Mouse (Mus musculus) liver, adult 2 months (tissue): ENCODE data around the gene Olfr1054. TPM values are rescaled to one million over a fixed set of nuclear protein-coding genes. Genes with fewer than 3 reads are reported as not detected.
"Not testable (repeated sequence)": the region's sequence is repeated elsewhere in the genome, so short reads cannot be mapped to it uniquely, and the experiment has no call there.

Source experiments
- DNase-seq: peaks from one replicate; pipeline ENCODE4 v3.0.0-alpha.2; 2011; ENCODE audit warnings: low read depth, low spot score; ENCODE audit errors: extremely low read depth
- H3K27ac ChIP-seq: fragments of 200-500 bp; replicated peaks from 2 replicates; pipeline ENCODE4 v1.5.1; 2012; ENCODE audit warnings: low read depth, mild to moderate bottlenecking, control low read depth, inconsistent platforms, low read length; ENCODE audit not compliant: insufficient read depth
- H3K27me3 ChIP-seq: fragments of 200-500 bp; 2 replicates; pipeline ENCODE4 v1.6.1; 2012; ENCODE audit warnings: mild to moderate bottlenecking, moderate library complexity, low read length, inconsistent platforms; ENCODE audit not compliant: control insufficient read depth, insufficient read depth
- H3K36me3 ChIP-seq: fragments of 200-500 bp; 2 replicates; pipeline ENCODE4 v1.6.1; 2012; ENCODE audit warnings: low read length, inconsistent platforms; ENCODE audit not compliant: control insufficient read depth, insufficient read depth
- H3K4me1 ChIP-seq: fragments of 200-500 bp; 2 replicates; pipeline ENCODE4 v1.6.1; 2011; ENCODE audit warnings: low read length; ENCODE audit not compliant: control insufficient read depth, insufficient read depth
- H3K4me3 ChIP-seq: fragments of 200-500 bp; 2 replicates; pipeline ENCODE4 v1.5.1; 2011; ENCODE audit warnings: low read depth, mild to moderate bottlenecking, control low read depth, low read length, moderate library complexity; ENCODE audit not compliant: insufficient read depth
- H3K79me2 ChIP-seq: fragments of 200-500 bp; 2 replicates; pipeline ENCODE4 v1.6.1; 2012; ENCODE audit warnings: inconsistent platforms, mild to moderate bottlenecking, low read length, moderate library complexity; ENCODE audit not compliant: control insufficient read depth, insufficient read depth
- H3K9ac ChIP-seq: fragments of 200-500 bp; 2 replicates; pipeline ENCODE4 v1.6.1; 2012; ENCODE audit warnings: low read depth, mild to moderate bottlenecking, control low read depth, inconsistent platforms, low read length
- CTCF ChIP-seq: fragments of 200-500 bp; IDR thresholded peaks from 2 replicates; pipeline ENCODE4 v1.5.1; 2011; ENCODE audit warnings: low read depth, low read length, control low read depth
- POLR2A ChIP-seq: fragments of 200-500 bp; IDR thresholded peaks from 2 replicates; pipeline ENCODE4 v1.6.1; 2011; ENCODE audit warnings: low read length, control low read depth; ENCODE audit not compliant: insufficient read depth; ENCODE audit errors: extremely low read depth
- WGBS: fragments of 180-500 bp; shearing (Covaris S2); methylation state at CpG from one replicate; pipeline ENCODE4 v1.1.7; 2018; 5-methylcytosine and 5-hydroxymethylcytosine counted together
- polyA plus RNA-seq: library from polyadenylated mRNA; depleted of rRNA; stranded (reverse); fragments of >200 nt; gene quantifications from 2 replicates; pipeline ENCODE4 v1.2.3, GENCODE M21; 2012; rRNA removed
- total RNA-seq: library from RNA; depleted of rRNA; stranded (reverse); fragments of >200 nt; gene quantifications from 2 replicates; pipeline ENCODE4 v1.2.3, GENCODE M21; 2014; rRNA removed

The Olfr1054 gene
- total RNA-seq (not detected in 2 replicates), polyA plus RNA-seq (not detected in 2 replicates)

DNA sequence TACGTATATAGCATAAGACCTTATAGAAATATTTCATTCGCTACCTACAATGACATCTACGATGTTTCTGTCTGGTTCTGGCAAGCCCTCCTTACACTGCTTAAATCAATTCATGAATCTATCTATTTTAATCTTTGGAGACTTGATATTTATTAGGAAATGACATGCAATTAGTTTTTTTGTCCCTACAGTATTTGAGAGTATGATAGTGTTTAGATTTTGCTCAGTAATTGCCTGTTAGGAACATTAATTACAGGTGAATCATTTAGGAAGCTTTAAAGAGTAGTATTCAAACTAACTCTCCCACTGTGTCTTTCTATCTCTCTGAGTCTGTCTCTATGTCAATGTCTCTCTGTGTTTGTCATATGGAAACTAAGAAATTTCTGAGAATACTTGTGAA is at the start of gene Olfr1054:
Gene Olfr1054 (minus strand): TSS at position 101 of the 400 bp plus-strand sequence.
- H3K27ac ChIP-seq: no peak within 1 kb of the TSS
- WGBS: 83% methylated on average over 3 of the region's 3 CpGs
- no peaks in the 10 kb centered on the region for H3K27me3 ChIP-seq
- H3K4me1 ChIP-seq: no peaks in the 10 kb centered on the region
- H3K9ac ChIP-seq: no peak within 1 kb of the TSS
- no peaks in the 10 kb centered on the region for H3K79me2 ChIP-seq
- H3K36me3 ChIP-seq: no peaks in the 10 kb centered on the region
- H3K4me3 ChIP-seq: no peak within 1 kb of the TSS
- TF ChIP-seq POLR2A (no peak), CTCF (no peak)
- no peak for DNase-seq

DNA sequence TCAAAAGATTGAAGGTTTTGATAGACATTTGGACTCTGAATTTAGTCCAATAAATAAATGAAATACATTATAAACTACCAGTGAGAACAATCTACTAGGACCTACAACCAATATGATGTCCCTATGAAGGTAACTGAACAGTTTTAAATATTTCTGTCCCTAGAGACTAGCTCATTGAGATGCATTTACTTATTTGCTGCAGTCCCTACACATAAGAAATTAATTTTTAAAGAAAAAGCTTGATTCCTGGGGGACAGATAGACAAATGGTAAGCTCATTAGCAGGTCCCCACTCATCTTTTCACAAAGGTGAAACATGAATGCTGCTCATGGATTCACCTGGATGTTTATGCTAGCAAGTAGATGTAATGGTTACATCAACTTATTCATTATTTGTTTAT is 43.1 kb upstream of the Olfr1054 start, which contains the start of gene Olfr1057:
Gene Olfr1057 (minus strand): TSS at position 101 of the 400 bp plus-strand sequence.
- Histone ChIP-seq H3K27me3 (no peaks in the 10 kb centered on the region), H3K9ac (no peak within 1 kb of the TSS), H3K4me1 (no peaks in the 10 kb centered on the region), H3K27ac (no peak within 1 kb of the TSS), H3K4me3 (no peak within 1 kb of the TSS), H3K79me2 (no peaks in the 10 kb centered on the region), H3K36me3 (no peaks in the 10 kb centered on the region)
- no peak for DNase-seq
- TF ChIP-seq POLR2A (no peak), CTCF (no peak)

DNA sequence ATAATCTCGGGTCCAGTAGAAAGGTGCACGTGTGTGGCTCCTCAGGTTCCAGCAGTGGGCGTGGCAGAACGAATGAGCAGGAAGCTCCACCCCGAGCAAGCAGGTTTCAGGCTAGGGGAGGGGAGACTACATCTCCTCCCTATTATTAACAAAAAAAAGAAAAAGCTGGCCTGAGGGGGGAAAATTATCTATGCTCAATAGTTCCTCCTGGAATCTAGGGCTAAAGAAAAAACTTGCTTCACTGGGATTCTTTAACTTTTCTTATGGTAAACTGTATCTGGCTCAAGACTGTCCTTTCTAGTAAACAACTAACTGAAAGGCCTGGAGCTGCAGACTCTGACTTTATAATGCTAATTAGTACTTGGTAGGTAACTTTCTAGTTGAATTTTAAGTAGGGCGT is 31.1 kb upstream of the Olfr1054 start:
- 94% methylated on average over 2 of the region's 6 CpGs for WGBS
- H3K4me3 ChIP-seq, H3K4me1 ChIP-seq, DNase-seq, H3K36me3 ChIP-seq, H3K27ac ChIP-seq, H3K9ac ChIP-seq, H3K79me2 ChIP-seq, H3K27me3 ChIP-seq: not testable (repeated sequence)

DNA sequence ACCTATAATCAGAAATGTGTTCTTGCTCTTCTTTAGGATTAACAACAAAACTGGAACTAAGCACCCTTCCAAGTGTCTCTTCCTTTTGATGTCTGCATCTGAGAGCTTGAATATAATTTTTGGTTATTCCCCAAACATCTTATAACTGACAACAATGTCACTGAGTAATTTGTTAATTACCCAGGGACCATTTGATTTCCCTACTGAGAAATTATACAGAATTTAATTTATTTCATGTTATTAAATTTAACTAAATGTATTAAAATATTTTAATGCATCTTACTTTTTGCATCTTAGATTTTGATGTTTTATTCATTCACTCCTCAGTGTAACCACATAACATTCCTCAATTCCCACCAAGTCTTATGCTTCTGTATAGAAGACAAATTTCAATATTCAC is 27.1 kb upstream of the Olfr1054 start, which contains the start of gene Olfr1056:
Gene Olfr1056 (minus strand): TSS at position 101 of the 400 bp plus-strand sequence.
- DNase-seq: no peak
- Histone ChIP-seq H3K79me2 (no peaks in the 10 kb centered on the region), H3K9ac (no peak within 1 kb of the TSS), H3K4me3 (no peak within 1 kb of the TSS), H3K4me1 (no peaks in the 10 kb centered on the region), H3K27me3 (no peaks in the 10 kb centered on the region), H3K36me3 (no peaks in the 10 kb centered on the region), H3K27ac (no peak within 1 kb of the TSS)
- TF ChIP-seq CTCF: no peak
- TF ChIP-seq POLR2A: no peak

DNA sequence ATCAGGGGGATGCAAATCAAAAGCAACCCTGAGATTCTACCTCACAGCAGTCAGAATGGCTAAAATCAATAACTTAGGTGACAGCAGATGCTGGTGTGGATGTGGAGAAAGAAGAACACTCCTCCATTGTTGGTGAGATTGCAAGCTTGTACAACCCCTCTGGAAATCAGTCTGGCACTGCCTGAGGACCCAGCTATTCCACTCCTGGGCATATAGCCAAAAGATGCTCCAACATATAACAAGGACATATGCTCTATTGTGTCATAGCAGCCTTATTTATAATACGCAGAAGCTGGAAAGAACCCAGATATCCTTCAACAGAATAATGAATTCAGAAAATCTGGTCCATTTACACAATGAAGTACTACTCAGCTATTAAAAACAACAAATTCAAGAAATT is 16.5 kb upstream of the Olfr1054 start:
- 100% methylated on average over 1 of the region's 1 CpGs for WGBS
- not testable (repeated sequence) for H3K36me3 ChIP-seq, H3K4me1 ChIP-seq, H3K79me2 ChIP-seq, DNase-seq, H3K27me3 ChIP-seq, H3K27ac ChIP-seq, H3K4me3 ChIP-seq, H3K9ac ChIP-seq

DNA sequence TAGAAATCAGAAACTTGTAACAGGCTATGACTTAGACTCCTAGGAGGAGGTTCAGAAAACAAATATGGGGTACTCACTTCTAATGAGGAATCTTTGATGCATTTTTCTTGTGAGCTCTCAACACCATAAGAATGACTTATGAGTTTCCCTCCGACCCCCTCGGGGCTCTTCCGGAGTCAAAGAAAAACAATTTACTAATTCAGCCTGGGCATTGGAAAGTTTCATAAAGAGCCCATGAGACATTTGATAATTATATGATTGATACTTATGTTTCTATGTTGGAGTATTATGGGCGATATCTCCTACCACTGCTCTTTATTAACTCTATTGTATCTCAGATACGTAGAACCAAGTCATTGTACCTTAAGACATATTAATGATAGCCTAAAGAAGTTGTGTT is 15.0 kb upstream of the Olfr1054 start, which contains the start of gene Olfr1055:
Gene Olfr1055 (minus strand): TSS at position 101 of the 400 bp plus-strand sequence.
- TF ChIP-seq POLR2A: no peak
- TF ChIP-seq CTCF: no peak
- no peak within 1 kb of the TSS for H3K27ac ChIP-seq
- no peaks in the 10 kb centered on the region for H3K27me3 ChIP-seq
- no peaks in the 10 kb centered on the region for H3K79me2 ChIP-seq
- no peaks in the 10 kb centered on the region for H3K36me3 ChIP-seq
- no peaks in the 10 kb centered on the region for H3K4me1 ChIP-seq
- no peak within 1 kb of the TSS for H3K4me3 ChIP-seq
- DNase-seq: no peak
- 85% methylated on average over 5 of the region's 5 CpGs for WGBS
- H3K9ac ChIP-seq: no peak within 1 kb of the TSS
